In the genomic region with DNA sequence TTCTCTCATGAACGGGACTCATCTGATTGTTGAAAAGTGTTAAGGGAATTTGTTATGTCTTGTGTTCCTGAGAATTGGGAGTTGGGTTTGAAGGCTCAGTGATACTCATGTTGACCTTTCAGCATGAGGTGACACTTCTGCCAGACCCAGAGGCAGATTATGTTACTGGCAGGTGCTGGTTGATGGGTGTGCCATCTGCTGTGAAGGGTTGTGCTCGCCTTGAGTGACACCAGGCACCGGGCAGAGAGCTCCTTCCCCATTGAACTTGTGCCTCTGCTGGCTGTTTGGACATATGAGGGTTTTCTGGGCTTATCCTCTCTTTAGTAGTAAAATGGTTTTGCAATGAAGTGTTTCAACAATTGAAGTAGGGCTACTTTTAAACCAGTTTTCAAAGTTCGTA, we compare ENCODE assay signal across 16 mouse cellular contexts.
A peak's percentile ranks its signal among the peaks of the same experiment; 100 is the strongest.
DNase-seq lines count a peak whose midpoint lies in the region; ATAC-seq and TF ChIP-seq lines count a peak whose summit lies in the region.
"Had no signal": no experiment of that assay in that cellular context is flagged by ENCODE, and none has a peak within 500 bp of the region (broad histone marks: within the 10 kb centered on the region; RNA-seq: fewer than 3 reads in every experiment).

No protein-coding gene starts in this region.

- H3K27me3 ChIP-seq in kidney, embryonic 14.5 days (ENCODE audit: control insufficient read depth, insufficient read depth, low read length) = no peaks in the 10 kb centered on the region
- H3K27me3 ChIP-seq in liver, embryonic 12.5 days (replicated peaks) = no peaks in the 10 kb centered on the region
- H3K27me3 ChIP-seq: hindbrain, embryonic 15.5 days; limb, embryonic 13.5 days had no signal

- no peaks in the 10 kb centered on the region for H3K4me1 ChIP-seq in kidney, embryonic 14.5 days (ENCODE audit: control insufficient read depth, insufficient read depth, low read length)
- peaks cover 98% of the 10 kb centered on the region for H3K4me1 ChIP-seq in liver, embryonic 12.5 days

- 64% methylated on average over 4 of the region's 4 CpGs for WGBS in kidney, embryonic 14.5 days
- WGBS in liver, embryonic 12.5 days (ENCODE audit: insufficient replicate concordance) = 47% methylated on average over 4 of the region's 4 CpGs

- H3K9me3 ChIP-seq in kidney, embryonic 14.5 days (ENCODE audit: control insufficient read depth, low read length) = no peaks in the 10 kb centered on the region
- no peaks in the 10 kb centered on the region for H3K9me3 ChIP-seq in liver, embryonic 12.5 days (replicated peaks)
- H3K9me3 ChIP-seq: hindbrain, embryonic 15.5 days; limb, embryonic 13.5 days had no signal

- peak overlapping the region; percentile 85 for H3K27ac ChIP-seq in gastrocnemius, adult 2 months
- H3K27ac ChIP-seq in kidney, embryonic 14.5 days (ENCODE audit: low read depth, low read length) = no peak overlapping the region
- H3K27ac ChIP-seq in liver, embryonic 12.5 days = peak overlapping the region; percentile 88
- H3K27ac ChIP-seq: hindbrain, embryonic 15.5 days; limb, embryonic 13.5 days had no signal

- H3K9ac ChIP-seq in kidney, embryonic 14.5 days (ENCODE audit: low read depth, low read length) = no peak overlapping the region
- H3K9ac ChIP-seq in liver, embryonic 12.5 days = peak overlapping the region; percentile 46; the same call in 1 of the 2 replicates
- H3K9ac ChIP-seq: forebrain, postnatal 0 days; hindbrain, embryonic 15.5 days; limb, embryonic 13.5 days had no signal

- ATAC-seq in kidney, embryonic 14.5 days (ENCODE audit: low FRiP score, low TSS enrichment) = peak; percentile 44; the same call in 1 of the 2 replicates
- peak; percentile 63; the same call in 1 of the 2 replicates for ATAC-seq in liver, embryonic 12.5 days
- ATAC-seq: forebrain, postnatal 0 days had no signal

- intact Hi-C loops in gastrocnemius, adult 2 months (cut with DNase I) = no loop called here
- intact Hi-C loops in gastrocnemius, postnatal 36 days (cut with DNase I) = no loop called here

- no peak overlapping the region for H3K4me2 ChIP-seq in kidney, embryonic 14.5 days (replicated peaks; ENCODE audit: low read depth, low read length)
- H3K4me2 ChIP-seq in liver, embryonic 12.5 days = peak overlapping the region; percentile 66
- H3K4me2 ChIP-seq: hindbrain, embryonic 15.5 days; limb, embryonic 13.5 days had no signal

- no peaks in the 10 kb centered on the region for H3K36me3 ChIP-seq in kidney, embryonic 14.5 days (ENCODE audit: control insufficient read depth, insufficient read depth, low read length)
- no peaks in the 10 kb centered on the region for H3K36me3 ChIP-seq in liver, embryonic 12.5 days
- H3K36me3 ChIP-seq: hindbrain, embryonic 15.5 days; limb, embryonic 13.5 days had no signal

- DNase-seq in gastrocnemius, adult 2 months = peak; percentile 78
- DNase-seq in gastrocnemius, postnatal 36 days = no peak
- no peak for DNase-seq in kidney, postnatal 4 days
- peak; percentile 79 for DNase-seq in skeletal muscle tissue, adult 2 months (ENCODE audit: low read depth, low spot score)
- DNase-seq in adrenal gland, postnatal 36 days = no peak
- no peak for DNase-seq in right cerebral cortex, postnatal 14 days
- DNase-seq: cerebellum, adult 9-10 months; embryo, embryonic 11 days; forebrain, postnatal 0 days; kidney, adult 11 months; lung, postnatal 10 days; right cerebral cortex, postnatal 4 days had no signal

- no peak overlapping the region for H3K4me3 ChIP-seq in gastrocnemius, adult 2 months
- H3K4me3 ChIP-seq in kidney, embryonic 14.5 days (ENCODE audit: low read length) = no peak overlapping the region
- H3K4me3 ChIP-seq in liver, embryonic 12.5 days = no peak overlapping the region
- H3K4me3 ChIP-seq: hindbrain, embryonic 15.5 days; limb, embryonic 13.5 days had no signal

- no peak for TF ChIP-seq CTCF in gastrocnemius, adult 2 months (IDR thresholded peaks at IDR 0.05)

Comparison
In these comparisons a context has a peak if more than half of its experiments do, and no peak if none do; other contexts are left out.
1. DNase-seq: peak in gastrocnemius, adult 2 months (single experiment) and skeletal muscle tissue, adult 2 months (single experiment); none in gastrocnemius, postnatal 36 days (0 of 2), kidney, postnatal 4 days (0 of 2), adrenal gland, postnatal 36 days (0 of 2) and right cerebral cortex, postnatal 14 days (single experiment).